Mouse (Mus musculus) forebrain, postnatal 0 days (tissue): Measurements from ENCODE around the gene Il1b. TPM values are rescaled to one million over a fixed set of nuclear protein-coding genes. Genes with fewer than 3 reads are reported as not detected.

Source experiments
- ATAC-seq: fragments of 200-750 bp; cut with Nextera tagmentation; 2 replicates; pipeline ENCODE4 v1.8.0; 2017; ENCODE audit warnings: mild to moderate bottlenecking, moderate library complexity
- DNase-seq: peaks from one replicate; pipeline ENCODE4 v3.0.0-alpha.2; 2015
- H3K27ac ChIP-seq: fragments of 300-500 bp; sonication (generic); 2 replicates; pipeline ENCODE4 v1.5.1; 2014; ENCODE audit warnings: low read depth, mild to moderate bottlenecking, antibody characterized with exemption, low read length, moderate library complexity, mixed read lengths
- H3K27me3 ChIP-seq: fragments of 300-500 bp; sonication (generic); 2 replicates; pipeline ENCODE4 v1.6.1; 2014; ENCODE audit warnings: mild to moderate bottlenecking, low read length, mixed read lengths; ENCODE audit not compliant: insufficient read depth
- H3K36me3 ChIP-seq: fragments of 300-500 bp; sonication (generic); 2 replicates; pipeline ENCODE4 v1.6.1; 2014; ENCODE audit warnings: mild to moderate bottlenecking, moderate library complexity; ENCODE audit not compliant: insufficient read depth
- H3K4me1 ChIP-seq: fragments of 300-500 bp; sonication (generic); 2 replicates; pipeline ENCODE4 v1.6.1; 2014; ENCODE audit warnings: antibody characterized with exemption; ENCODE audit not compliant: insufficient read depth
- H3K4me2 ChIP-seq: fragments of 300-500 bp; sonication (generic); 2 replicates; pipeline ENCODE4 v1.6.1; 2014; ENCODE audit warnings: low read depth, mild to moderate bottlenecking, moderate library complexity
- H3K4me3 ChIP-seq: fragments of 300-500 bp; sonication (generic); 2 replicates; pipeline ENCODE4 v1.5.1; 2014; ENCODE audit warnings: low read depth, low read length, mixed read lengths
- H3K9ac ChIP-seq: fragments of 300-500 bp; sonication (generic); 2 replicates; pipeline ENCODE4 v1.6.1; 2014; ENCODE audit warnings: mild to moderate bottlenecking
- H3K9me3 ChIP-seq: fragments of 300-500 bp; sonication (generic); 2 replicates; pipeline ENCODE4 v1.6.1; 2016; ENCODE audit warnings: low read length
- CTCF ChIP-seq: sonication (generic); IDR thresholded peaks from 2 replicates; pipeline ENCODE4 v1.5.1; 2016; ENCODE audit warnings: antibody characterized with exemption, control low read depth, low read depth
- WGBS: fragments of 180-500 bp; shearing (Covaris S2); extraction: QIAGEN DNeasy Blood & Tissue Kit; methylation state at CpG from one replicate; pipeline ENCODE4 v1.1.7; 2014; 5-methylcytosine and 5-hydroxymethylcytosine counted together
- polyA plus RNA-seq: library from polyadenylated mRNA; unstranded; fragments of >200 nt; fragmentation: Nextera tagmentation; extraction: Ambion mirVana; gene quantifications from 2 replicates; pipeline ENCODE4 v1.2.1, GENCODE M21; 2015
- total RNA-seq: library from RNA; depleted of rRNA; stranded (reverse); fragments of >200 nt; gene quantifications from 2 replicates; pipeline ENCODE4 v1.2.3, GENCODE M21; 2014

Gene Il1b
- total and polyA plus RNA-seq, 2 experiments from 2014 or later = 0.15 TPM; not detected in 1

DNA sequence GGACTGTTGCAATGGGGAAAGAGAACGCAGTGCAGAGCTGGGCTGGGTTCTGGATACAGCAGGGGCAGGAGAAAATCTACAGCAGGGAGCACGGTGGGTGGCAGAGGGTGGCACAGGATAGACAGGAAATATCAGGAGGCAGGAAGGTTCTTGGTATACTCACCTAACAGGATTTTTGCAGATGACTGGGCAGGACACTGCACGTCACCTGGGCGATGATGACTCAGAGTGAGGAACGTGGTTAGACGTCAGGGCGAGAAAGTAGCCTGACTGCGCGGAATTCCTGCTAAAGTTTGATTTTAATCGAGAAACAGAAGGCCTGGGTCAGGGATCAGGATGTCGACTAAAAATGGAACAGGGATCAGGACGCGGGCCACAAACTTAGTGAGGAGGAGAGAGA is 36.7 kb upstream of the Il1b start:
- DNase-seq (no peak), ATAC-seq (no peak)
- Histone ChIP-seq H3K4me3 (no peak overlapping the region), H3K4me1 (no peaks in the 10 kb centered on the region), H3K4me2 (no peak overlapping the region), H3K9ac (no peak overlapping the region), H3K27ac (no peak overlapping the region), H3K27me3 (no peaks in the 10 kb centered on the region), H3K36me3 (no peaks in the 10 kb centered on the region), H3K9me3 (no peaks in the 10 kb centered on the region)
- 95% methylated on average over 13 of the region's 13 CpGs for WGBS
- TF ChIP-seq CTCF = no peak

DNA sequence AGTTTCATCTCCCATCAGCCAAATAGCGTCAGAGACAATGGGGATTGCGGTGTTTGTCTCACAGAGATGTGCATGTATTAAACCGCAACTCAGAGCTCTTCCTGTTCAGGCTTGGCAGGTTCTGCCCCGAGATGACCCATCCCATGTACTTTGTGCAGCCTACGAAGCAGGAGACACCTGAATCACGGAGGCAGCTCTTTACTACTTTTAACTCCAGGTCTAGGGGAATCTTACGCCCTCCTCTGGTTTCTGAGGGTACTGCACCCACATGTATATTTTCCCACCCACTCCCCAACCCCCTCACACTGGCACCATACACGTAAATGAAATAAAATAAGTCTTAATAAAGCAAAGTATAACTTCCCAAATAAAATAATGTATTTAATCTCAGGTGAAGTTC is 35.6 kb upstream of the Il1b start:
- WGBS = 89% methylated on average over 8 of the region's 8 CpGs
- ATAC-seq (no peak), DNase-seq (no peak)
- Histone ChIP-seq H3K27me3 (no peaks in the 10 kb centered on the region), H3K4me3 (no peak overlapping the region), H3K9ac (no peak overlapping the region), H3K36me3 (no peaks in the 10 kb centered on the region), H3K27ac (no peak overlapping the region), H3K4me2 (no peak overlapping the region), H3K9me3 (no peaks in the 10 kb centered on the region), H3K4me1 (no peaks in the 10 kb centered on the region)
- peak; percentile 20 for TF ChIP-seq CTCF

DNA sequence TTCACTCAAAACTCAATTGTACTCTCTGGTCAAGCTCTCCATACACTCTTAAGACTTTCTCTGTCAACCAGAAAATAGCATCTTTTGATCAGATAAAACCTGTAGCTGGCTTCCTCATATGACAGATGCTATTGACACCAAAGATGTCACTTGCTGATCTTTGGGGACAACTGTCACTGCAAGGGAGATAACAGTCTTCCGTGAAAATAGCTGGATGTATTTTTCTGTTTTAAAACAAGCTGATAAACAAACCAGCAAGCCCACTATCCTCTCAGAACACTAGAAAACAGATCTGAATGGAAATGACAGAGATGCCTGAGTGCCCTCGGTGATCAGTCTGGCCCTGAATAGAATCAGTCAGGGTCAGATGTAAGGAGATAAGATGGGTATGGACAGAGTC is 32.8 kb upstream of the Il1b start:
- ATAC-seq (no peak), DNase-seq (no peak)
- H3K27me3 ChIP-seq = no peaks in the 10 kb centered on the region
- H3K36me3 ChIP-seq = no peaks in the 10 kb centered on the region
- no peak overlapping the region for H3K4me2 ChIP-seq
- no peaks in the 10 kb centered on the region for H3K4me1 ChIP-seq
- WGBS = 90% methylated on average over 2 of the region's 2 CpGs
- H3K9me3 ChIP-seq = no peaks in the 10 kb centered on the region
- no peak overlapping the region for H3K4me3 ChIP-seq
- no peak overlapping the region for H3K9ac ChIP-seq
- no peak overlapping the region for H3K27ac ChIP-seq
- TF ChIP-seq CTCF = no peak

DNA sequence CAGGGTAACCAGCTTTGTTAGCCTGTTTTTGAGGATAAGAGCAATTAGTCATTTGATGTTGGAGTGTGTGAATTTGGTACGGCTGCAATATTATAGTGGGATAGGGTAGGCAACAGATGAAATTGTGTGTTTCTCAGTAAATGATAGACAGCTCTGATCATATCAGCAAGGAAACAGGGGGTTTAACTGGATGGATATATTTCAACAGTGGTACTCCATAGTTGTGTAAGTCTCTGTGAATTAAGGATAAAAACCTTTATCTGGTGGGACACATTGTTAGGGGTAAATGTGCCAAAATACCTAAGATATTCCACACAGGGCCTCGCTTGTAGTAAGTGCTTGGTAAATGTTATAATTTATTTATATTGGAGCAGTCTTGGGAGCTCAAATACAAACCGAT is 31.4 kb upstream of the Il1b start:
- WGBS = 87% methylated on average over 3 of the region's 3 CpGs
- Histone ChIP-seq H3K9ac (no peak overlapping the region), H3K4me2 (no peak overlapping the region), H3K4me1 (no peaks in the 10 kb centered on the region), H3K9me3 (no peaks in the 10 kb centered on the region), H3K4me3 (no peak overlapping the region), H3K36me3 (no peaks in the 10 kb centered on the region), H3K27me3 (no peaks in the 10 kb centered on the region), H3K27ac (no peak overlapping the region)
- TF ChIP-seq CTCF = no peak
- ATAC-seq (no peak), DNase-seq (no peak)

DNA sequence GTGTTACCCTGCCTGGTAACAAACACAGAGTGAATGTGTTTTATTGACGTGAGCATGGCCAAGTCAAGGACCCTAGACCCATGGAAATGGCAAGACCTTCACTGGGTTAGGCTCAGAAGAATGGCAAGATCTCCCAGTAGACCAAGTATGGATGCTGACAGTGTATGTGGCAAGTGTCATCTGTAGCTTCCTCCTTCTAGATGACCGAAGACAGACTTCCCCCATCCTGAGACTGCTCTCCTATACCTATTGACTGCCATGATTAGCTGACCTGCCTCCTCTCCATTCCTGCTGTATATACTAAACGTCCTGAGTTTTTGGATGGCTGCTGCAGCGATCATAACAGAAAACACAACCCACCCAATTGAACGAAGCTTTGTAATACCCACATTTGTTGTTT is 30.9 kb upstream of the Il1b start:
- H3K9me3 ChIP-seq = no peaks in the 10 kb centered on the region
- WGBS = 90% methylated on average over 5 of the region's 5 CpGs

DNA sequence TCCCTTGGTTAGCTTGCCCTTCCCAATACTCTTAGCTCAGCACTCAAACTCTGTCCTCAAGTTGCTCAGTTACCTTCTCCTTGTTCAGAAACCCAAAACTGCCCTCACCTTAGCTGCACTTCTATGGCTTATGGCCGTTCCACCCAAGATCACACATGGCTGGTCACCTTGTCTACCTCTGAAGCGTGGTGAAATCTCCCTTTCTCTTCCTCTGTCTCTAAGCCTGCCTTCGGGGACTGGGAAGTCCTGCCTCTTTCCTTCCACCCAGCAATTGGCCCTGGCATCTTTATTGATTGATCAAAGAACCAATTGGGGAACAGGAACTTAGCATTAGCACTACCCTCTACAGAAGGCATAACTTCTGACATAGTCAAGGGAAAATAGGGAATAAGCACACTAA is 27.2 kb upstream of the Il1b start:
- Histone ChIP-seq H3K27ac (no peak overlapping the region), H3K9me3 (no peaks in the 10 kb centered on the region), H3K9ac (no peak overlapping the region), H3K4me3 (no peak overlapping the region), H3K4me2 (no peak overlapping the region), H3K36me3 (no peaks in the 10 kb centered on the region), H3K4me1 (no peaks in the 10 kb centered on the region), H3K27me3 (no peaks in the 10 kb centered on the region)
- DNase-seq (no peak), ATAC-seq (no peak)
- no peak for TF ChIP-seq CTCF
- WGBS = 72% methylated on average over 3 of the region's 3 CpGs

More for the DNA sequence above, 30.9 kb upstream of the Il1b start:
- Histone ChIP-seq H3K27me3 (no peaks in the 10 kb centered on the region), H3K9ac (no peak overlapping the region), H3K4me1 (no peaks in the 10 kb centered on the region), H3K27ac (no peak overlapping the region), H3K4me3 (no peak overlapping the region), H3K36me3 (no peaks in the 10 kb centered on the region), H3K4me2 (no peak overlapping the region)
- ATAC-seq = no peak
- no peak for DNase-seq
- no peak for TF ChIP-seq CTCF

DNA sequence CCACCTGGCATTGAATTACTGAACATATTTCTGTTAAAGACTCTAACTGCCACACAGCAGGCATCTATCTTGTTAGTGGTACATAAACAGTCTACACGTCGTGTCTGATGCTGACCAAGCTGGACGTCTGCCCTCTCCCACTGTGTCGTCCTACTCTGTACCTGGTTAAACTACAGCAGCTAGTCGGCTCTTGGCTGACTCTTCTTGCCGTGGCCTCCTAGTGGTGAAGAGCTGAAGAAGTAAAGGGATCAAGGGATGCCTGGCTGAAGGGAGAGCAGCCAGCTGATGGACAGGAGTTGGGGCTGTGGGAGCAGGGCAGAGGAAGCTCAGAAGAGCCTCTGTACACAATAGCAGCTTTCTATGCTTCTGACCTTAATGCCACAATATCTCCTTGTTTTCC is 22.6 kb upstream of the Il1b start:
- H3K9ac ChIP-seq = no peak overlapping the region
- DNase-seq (no peak), ATAC-seq (no peak)
- no peaks in the 10 kb centered on the region for H3K4me1 ChIP-seq
- whole genome bisulfite sequencing = 35% methylated on average over 6 of the region's 6 CpGs
- H3K4me3 ChIP-seq = no peak overlapping the region
- no peak overlapping the region for H3K27ac ChIP-seq
- H3K4me2 ChIP-seq = no peak overlapping the region
- H3K9me3 ChIP-seq = no peaks in the 10 kb centered on the region
- no peaks in the 10 kb centered on the region for H3K36me3 ChIP-seq
- TF ChIP-seq CTCF = peak; percentile 57
- H3K27me3 ChIP-seq = no peaks in the 10 kb centered on the region

DNA sequence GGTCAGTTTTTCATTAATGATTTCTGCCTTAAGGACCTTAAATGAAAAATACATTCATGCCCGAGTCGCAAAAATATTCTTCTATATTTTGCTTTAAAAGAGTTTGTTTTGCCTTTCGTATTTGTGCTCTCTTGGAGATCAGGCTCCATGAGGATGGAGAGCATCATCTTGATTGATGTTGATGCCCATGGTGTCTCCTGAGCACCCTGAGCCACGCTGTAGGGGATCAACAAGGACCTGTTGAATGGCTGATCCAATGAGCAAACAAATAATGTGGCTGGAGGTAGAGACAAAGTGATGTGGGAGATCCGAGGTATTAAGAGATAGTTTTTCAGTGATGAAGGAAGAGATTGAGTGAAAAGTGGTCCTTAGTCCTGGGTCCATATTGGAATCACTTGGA is 19.2 kb upstream of the Il1b start:
- no peak overlapping the region for H3K4me2 ChIP-seq
- DNase-seq (no peak), ATAC-seq (no peak)
- no peaks in the 10 kb centered on the region for H3K36me3 ChIP-seq
- no peak overlapping the region for H3K27ac ChIP-seq
- no peaks in the 10 kb centered on the region for H3K9me3 ChIP-seq
- WGBS = 88% methylated on average over 5 of the region's 5 CpGs
- no peaks in the 10 kb centered on the region for H3K27me3 ChIP-seq
- no peak overlapping the region for H3K4me3 ChIP-seq
- H3K4me1 ChIP-seq = no peaks in the 10 kb centered on the region
- no peak overlapping the region for H3K9ac ChIP-seq
- TF ChIP-seq CTCF = no peak
